Mouse (Mus musculus) urinary bladder, adult 18-20 months (tissue): ENCODE measurements at regions not wholly inside any gene's neighbourhood (a gene's known extent, or its start where the extent isn't known, plus 50 kb on each side); places are given as distances from the start of the nearest gene placed in this dataset.

Experiments
- DNase-seq, 2 experiments: peaks; one replicate each; pipeline ENCODE4 v3.0.0; 2022; ENCODE audit warnings: low spot score in 2 of 2, mixed read lengths in 2 of 2

DNA sequence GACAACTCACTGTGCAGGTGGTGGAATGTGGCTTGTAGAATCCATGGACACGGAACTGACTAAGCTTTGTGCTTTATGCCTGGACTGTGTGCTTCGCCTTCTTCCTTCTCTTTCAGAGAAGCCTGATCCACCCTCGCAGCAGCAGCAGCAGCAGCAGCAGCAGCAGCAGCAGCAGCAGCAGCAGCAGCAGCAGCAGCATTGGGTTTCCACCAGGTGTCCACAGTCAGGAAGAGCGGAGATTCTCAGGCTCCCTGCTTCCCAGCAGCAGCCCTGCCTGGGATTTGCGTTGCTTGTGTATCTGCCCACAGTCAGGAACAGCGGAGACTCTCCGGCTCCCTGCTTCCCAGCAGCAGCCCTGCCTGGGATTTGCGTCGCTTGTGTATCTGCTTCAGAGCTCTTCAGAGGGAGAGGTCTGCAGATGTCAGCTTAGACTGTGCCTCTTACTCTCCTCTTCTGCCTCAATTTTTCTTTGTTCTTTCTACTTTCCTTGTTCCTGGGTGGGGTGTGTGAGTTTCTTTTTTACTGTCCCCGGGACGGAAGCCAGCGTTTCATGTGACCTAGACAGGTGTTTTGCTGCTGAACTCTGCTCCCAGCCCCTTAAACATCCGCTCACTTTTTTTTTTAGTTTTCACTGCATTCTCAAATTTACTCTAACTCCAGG, 168.1 kb upstream of the Olig3 start:
- no peak for DNase-seq

- DNase-seq: no peak
Measured at GRCm38 (mm10) chr10:19187716-19188081, 168.6 kb upstream of the Olig3 start.

- DNase-seq: no peak
Measured at GRCm38 (mm10) chr10:19187084-19187615, 169.2 kb upstream of the Olig3 start.

DNA sequence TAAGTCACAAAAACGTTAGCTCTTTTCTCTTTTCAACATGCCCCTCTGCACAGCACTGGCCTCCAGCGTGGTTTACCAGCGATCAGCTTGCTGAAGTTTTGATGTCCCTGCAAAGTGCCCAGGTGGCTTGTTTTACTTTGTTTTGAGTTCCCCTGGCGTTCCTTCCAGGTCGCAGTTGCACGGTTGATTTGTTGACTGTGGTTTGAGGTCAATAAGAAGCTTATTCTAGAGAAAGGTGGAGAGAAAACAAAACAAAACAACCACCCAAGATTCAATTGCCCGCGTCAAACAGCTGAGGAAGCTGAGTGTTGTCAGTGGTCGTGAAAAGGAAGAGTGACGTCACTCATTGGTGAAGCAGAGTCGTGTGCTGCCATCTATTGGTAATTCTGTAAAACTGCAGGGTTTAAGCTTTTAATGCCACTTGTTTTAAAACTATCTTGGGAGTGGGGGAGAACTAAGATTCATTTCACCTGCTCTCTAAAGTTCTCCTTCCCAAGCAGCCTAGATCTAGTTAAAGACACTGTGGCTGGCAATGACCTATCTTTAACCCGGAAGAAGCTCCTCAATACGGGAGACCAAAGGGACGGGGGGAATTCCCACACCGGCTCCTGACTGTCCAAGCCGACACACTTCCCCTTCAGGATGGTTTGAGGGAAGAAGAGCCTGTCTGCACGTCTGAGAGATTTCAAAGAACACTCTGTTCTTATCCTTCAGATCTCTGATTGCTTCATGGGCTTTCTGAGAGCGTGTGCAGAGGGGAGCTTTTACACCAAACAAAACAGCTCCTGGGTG, 170.3 kb upstream of the Olig3 start:
- peak in 1 of 2 experiments; percentile 28 for DNase-seq

- no peak for DNase-seq
Measured at GRCm38 (mm10) chr10:19184886-19185285, 169.4 kb upstream of the Tnfaip3 start.

GRCm38 (mm10) chr10:19177895-19178294, 162.4 kb upstream of the Tnfaip3 start:
- no peak for DNase-seq

DNA sequence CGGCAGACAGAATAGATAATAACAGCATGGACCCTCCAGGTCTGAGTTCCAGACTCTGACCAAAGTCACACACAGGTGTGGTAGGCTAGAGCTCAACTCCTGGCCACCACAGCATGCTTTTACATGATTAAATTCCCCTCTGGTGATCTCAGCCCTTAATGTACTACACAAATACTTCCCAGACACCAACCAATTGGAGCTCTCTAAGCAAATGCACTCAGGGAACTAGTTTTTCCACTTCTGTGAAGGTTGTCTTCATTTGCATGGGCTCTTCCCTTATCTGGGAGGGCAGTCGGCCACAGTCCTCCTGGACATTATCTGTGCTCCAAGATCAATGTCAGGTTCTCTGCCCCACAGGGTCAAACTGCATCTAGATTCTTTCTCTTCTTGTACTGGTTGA, 162.0 kb upstream of the Tnfaip3 start:
- DNase-seq: peak in 1 of 2 experiments; percentile 15

DNA sequence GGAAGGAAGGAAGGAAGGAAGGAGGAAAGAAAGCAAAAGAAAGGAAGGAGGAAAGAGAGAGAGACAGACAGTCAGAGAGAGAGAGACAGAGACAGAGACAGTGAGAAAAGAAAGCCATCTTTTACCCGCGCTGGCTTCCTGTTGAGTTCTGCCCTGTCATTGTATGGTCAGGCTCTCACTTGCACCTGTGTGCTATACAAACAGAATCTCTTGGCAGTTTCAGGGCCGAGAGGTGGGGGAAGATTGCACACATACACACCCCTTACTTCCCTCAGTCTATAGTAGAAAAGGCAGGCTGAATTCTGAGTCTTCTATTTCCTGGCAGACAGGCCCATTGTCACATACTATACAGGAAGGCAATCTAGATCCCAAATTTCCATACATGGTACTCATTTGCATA, 160.8 kb upstream of the Tnfaip3 start:
- no peak for DNase-seq

DNA sequence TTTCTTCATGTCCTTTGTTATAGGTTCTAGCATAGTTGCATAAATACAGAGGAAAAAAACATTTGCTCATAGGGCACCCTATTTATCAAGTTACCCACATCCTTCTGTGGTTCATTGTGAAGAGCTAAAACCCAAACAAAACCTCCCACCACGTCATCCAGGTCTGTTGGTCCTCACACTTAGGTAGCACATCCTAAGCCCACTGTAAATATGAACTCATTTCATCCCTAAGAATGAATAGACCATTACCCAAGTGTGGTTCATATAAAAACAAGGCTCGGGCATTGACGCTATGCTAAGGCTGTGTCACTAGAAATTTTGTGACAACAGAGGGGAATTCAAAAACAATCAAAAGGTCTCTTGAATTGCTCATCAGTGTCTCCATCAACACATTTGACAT, 156.4 kb upstream of the Tnfaip3 start:
- DNase-seq: no peak

GRCm38 (mm10) chr10:19170596-19170995, 155.1 kb upstream of the Tnfaip3 start:
- DNase-seq: no peak

DNA sequence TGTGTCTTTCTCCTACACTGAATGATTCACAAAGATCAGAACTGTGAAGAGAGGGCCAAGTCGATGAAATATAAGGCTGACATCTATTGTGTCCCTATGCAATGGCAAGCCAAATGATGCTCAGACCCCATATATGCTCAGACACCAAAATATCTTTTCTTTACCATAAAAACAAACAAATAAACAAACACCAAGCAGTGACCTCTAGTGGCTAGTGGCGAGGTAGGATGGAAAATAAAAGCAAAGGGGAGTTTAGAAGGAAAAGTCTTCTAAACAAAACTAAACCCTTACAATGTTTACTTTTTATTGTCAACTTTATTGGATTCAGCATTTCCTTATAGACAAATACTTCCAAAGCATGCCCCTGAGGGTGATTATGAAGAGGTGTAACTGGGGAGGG, 153.8 kb upstream of the Tnfaip3 start:
- no peak for DNase-seq

DNA sequence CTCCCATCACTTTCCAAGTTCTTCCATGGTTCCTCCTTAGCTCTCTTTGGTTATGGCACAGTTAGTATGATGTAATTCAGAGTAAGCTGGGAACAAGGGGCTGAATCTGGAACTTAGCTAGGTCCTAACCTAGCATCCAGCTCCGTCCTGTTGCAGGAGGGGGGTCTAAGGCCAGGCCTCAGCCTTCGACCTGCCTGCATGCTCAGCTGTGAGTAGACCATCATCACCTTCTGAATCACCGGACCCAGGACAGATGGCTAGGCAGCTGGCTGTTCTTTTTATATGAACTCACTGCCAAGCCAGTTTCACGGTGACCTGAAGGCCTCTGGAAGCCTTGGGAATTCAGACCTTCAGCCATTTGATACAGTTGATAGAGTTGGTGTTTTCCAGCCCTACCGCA, 152.9 kb upstream of the Tnfaip3 start:
- no peak for DNase-seq

GRCm38 (mm10) chr10:19167641-19168271, 152.3 kb upstream of the Tnfaip3 start:
- DNase-seq: no peak

DNA sequence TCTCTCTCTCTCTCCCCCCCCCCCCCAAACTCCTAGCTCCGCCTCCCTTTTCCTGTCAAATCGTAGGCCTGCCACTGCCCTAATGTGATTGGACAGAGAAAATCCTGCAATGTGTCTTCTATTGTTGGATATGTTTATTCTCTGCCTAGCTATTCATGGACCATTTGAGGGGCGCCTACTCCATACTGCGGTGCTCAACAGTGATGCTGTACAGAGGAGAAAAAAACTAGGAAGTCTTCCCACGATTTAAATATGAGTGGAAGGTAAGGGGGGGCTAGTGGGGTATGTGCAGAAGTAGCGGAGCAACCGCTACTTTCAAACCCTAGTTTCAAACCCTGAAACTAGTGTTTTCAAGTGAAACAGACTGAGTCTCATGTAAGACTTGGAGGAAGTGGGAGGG, 151.6 kb upstream of the Tnfaip3 start:
- no peak for DNase-seq

DNA sequence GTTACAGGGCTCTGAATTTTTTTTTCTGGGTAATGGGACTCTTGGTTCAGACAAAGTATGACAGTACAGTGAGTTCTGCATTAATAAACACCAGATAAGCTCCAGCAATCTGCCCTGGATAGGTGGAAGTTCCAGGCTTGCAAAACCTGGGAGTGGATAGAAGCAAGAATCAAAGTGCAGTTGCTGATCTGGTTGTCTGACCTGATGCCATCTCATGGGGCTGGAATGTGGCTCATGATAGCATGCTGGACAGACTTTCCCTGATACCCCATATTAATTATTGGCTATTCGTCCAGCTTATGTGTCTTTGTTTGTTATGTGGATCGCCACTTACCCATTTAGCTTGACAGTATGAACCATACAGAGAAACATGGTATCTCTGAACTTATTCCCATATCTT, 146.6 kb upstream of the Tnfaip3 start:
- no peak for DNase-seq

DNA sequence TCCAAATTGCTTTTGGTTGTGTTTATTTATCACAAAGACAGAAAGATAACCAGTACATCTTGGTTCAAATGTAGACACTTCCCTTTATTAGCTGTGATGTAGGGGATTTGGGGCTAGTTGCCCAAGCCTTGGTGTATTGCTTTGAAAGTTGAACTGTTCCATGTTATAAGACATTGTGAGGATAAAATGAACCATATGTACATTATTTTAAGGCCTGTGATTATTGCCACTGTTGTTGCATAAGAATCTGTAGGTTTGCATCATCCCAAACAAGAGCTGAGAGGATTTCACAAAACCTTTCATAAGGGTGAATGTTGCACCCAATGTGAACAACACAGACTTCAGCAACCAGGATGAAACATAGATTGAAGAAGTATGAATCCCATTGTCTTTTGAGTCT, 145.7 kb upstream of the Tnfaip3 start:
- no peak for DNase-seq

GRCm38 (mm10) chr10:19154041-19154440, 138.6 kb upstream of the Tnfaip3 start:
- no peak for DNase-seq

DNA sequence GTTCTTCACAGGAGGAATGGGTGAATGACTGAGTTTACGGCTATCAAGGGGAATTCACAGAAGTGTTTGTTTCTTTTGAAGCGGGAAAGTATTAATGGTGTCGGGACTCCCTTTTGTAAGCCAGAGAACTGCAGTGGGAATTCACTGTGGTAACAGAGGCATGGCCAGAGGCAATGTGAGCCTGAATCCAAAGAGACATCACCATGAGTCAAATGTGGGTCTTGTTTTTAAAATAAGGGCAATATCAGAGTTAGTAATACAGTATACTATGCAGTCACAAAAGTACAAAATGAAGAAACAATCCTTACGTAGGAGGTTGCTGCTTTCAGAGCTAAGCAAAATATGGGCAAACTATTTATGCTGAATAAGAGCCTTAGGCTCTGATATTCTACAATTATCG, 137.3 kb upstream of the Tnfaip3 start:
- no peak for DNase-seq

DNA sequence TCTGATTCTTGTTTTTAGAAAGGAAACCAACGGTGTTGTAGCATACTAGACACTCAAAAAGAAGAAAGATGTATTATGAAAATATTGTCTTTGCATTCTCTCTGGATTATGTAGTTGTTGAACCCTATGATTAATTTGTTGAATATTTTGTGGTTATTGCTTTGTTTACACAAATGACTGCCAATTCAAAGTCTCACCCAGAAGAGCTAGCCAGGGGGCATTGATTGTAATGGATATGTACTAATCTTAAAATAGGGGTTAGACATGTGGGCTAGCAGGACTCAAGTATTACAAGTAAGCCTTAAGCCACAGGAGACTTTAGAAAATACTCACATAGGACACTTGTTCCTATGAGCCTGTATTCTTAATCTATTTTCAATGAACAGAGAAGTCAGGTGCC, 135.3 kb upstream of the Tnfaip3 start:
- no peak for DNase-seq

DNA sequence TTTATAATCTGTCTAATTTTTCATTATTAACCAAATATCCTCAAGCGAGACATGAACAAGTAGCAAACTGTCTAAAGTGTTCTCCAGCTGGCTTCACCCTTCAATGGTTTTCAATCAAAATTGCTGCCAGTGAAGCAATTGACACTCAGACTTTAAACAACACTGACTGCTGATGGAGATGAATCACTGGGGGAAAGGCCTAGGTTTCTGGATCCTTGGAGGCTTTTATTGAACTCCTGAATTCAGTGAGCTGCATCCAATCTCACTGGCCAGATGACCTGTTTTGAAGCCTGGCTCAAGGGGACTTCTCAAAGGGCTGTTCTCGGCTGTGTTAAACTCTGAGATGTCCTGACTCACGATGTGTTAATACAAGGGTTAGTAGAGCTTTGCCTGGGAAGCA, 134.5 kb upstream of the Tnfaip3 start:
- no peak for DNase-seq

- DNase-seq: no peak
Measured at GRCm38 (mm10) chr10:19149196-19149869, 133.9 kb upstream of the Tnfaip3 start.

GRCm38 (mm10) chr10:19141481-19141880, 126.0 kb upstream of the Tnfaip3 start:
- DNase-seq: no peak
